Mouse (Mus musculus) hindlimb bud, embryonic 11.5 days (tissue): ENCODE data around the gene Rbbp7.

Experiments used
- DNase-seq: peaks from one replicate; pipeline ENCODE4 v3.0.0-alpha.2; 2012; ENCODE audit warnings: low read depth, low spot score; ENCODE audit errors: extremely low spot score

Gene Rbbp7

DNA sequence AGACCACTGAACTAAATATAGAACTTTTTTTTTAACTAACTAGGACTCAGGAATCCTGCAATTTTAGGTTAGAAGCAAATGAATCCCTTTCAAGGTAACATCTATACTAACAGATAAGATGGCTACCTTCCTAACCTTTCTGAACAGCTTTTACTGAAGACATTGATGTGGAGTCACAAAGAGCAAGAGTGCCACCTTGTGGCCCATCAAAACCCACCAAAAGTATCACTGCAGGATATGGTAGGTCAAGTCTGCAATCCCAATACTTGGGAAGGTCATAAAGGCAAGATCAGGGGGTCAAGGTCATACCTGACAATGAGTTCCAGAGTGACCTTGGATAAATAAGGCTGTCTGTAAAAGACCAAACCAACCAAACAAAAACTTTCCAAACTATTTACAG, 40.2 kb downstream of the Rbbp7 start:
- DNase-seq, result peak; percentile 16

DNA sequence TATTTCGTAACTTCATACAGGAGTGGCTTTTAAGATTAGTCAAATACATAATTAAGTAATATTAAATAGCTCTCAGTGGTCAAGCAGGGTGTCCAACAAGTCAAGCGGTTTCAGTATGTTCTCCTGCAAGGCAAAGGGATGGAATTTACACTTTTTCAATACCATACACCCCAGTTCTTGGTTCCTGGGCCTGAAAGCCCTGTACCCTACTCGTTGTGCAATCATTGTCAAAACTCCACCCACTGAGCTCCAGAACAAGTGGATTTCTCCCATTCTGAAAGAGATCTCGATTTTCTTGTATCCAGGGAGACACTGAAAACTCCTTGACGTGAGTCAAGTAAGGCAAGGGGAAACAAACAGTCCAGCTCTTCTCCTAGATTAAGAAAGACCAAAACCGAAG, 67.8 kb downstream of the Rbbp7 start:
- no peak for DNase-seq
